Mouse (Mus musculus): Measurements from ENCODE around the gene Atl1.

DNA sequence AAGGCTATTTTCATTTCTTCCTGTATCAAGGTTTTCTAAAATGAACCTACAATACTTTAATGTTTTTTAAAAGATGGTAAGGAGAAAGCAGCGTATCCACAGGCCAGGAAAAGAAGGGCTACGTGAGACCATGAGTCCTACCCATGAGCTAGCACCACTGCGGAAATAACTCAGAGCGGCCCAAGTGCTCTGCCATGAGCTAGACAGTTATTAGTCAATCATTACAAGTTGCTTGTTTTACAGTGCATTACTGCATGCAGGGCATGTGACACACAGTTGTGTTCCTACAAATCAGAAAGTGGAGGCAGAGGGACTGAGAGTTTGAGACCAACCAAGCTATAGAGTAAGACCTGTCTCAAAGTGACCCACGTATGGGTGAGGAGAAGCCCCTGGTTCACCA is 8.4 kb upstream of the Atl1 start:
- TF ChIP-seq CTCF (IDR thresholded peaks at IDR 0.05; ENCODE audit: low read depth, low read length) (no peak), POLR2A (IDR thresholded peaks at IDR 0.05; ENCODE audit: insufficient read depth, low read length) (no peak), EP300 (IDR thresholded peaks at IDR 0.05; ENCODE audit: insufficient read depth, low read depth, low read length) (no peak)

All from ES-Bruce4 (cell line).